Mouse (Mus musculus) cortical plate, adult 2 months (tissue): ENCODE results near the gene Onecut3.

Source experiments
- CTCF ChIP-seq: fragments of 200-500 bp; IDR thresholded peaks from 2 replicates; pipeline ENCODE4 v1.5.1; 2011; ENCODE audit warnings: mild to moderate bottlenecking, control low read depth, low read length; ENCODE audit not compliant: insufficient read depth; ENCODE audit errors: extremely low read depth
- POLR2A ChIP-seq: fragments of 200-500 bp; IDR thresholded peaks from 2 replicates; pipeline ENCODE4 v1.6.1; 2011; ENCODE audit warnings: mild to moderate bottlenecking, low read length, control low read depth; ENCODE audit not compliant: insufficient read depth; ENCODE audit errors: extremely low read depth

- no peak for TF ChIP-seq POLR2A
- no peak for TF ChIP-seq CTCF
Measured at GRCm38 (mm10) chr10:80538180-80538579, 43.5 kb downstream of the Onecut3 start.
